Mouse (Mus musculus): ENCODE results near the gene Sspn. TPM values are rescaled to one million over a fixed set of nuclear protein-coding genes. Genes with fewer than 3 reads are reported as not detected.

Sspn gene
- polyA plus RNA-seq, 1 experiment from 2014 or later, result 7.9 TPM

DNA sequence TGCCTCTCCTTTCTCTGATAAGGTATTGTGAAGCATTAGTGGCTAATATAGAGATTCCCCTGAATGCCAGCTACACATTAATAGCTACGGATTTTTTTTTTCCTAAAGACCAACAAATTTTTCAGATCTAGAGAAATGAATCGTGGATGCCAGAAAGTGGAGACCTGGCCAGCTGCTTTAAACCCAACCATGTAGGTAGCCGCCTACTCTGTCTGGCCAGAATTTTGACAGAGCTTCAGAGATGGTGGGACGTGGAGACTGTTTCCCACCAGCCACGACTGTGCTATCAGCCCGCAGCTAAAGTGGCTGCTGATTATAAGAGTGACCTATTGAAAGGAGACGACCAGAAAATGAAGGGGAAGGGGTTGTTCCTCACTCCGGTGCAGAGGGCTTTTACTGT lies 36.3 kb downstream of the Sspn start:
- Histone ChIP-seq H3K27ac (ENCODE audit: low read depth, low read length) (no peak overlapping the region), H3K9me3 (ENCODE audit: control insufficient read depth, low read length) (peaks cover 3% of the 10 kb centered on the region; the same call in 1 of the 2 replicates), H3K36me3 (ENCODE audit: control insufficient read depth, insufficient read depth, low read length) (no peaks in the 10 kb centered on the region), H3K9ac (ENCODE audit: low read depth, low read length) (no peak overlapping the region), H3K27me3 (ENCODE audit: control insufficient read depth, insufficient read depth, low read length) (no peaks in the 10 kb centered on the region), H3K4me1 (ENCODE audit: control insufficient read depth, insufficient read depth, low read length) (no peaks in the 10 kb centered on the region), H3K4me2 (replicated peaks; ENCODE audit: low read depth, low read length) (no peak overlapping the region), H3K4me3 (ENCODE audit: low read length) (no peak overlapping the region)
- WGBS, result 78% methylated on average over 8 of the region's 8 CpGs
- no peak for ATAC-seq (ENCODE audit: low FRiP score, low TSS enrichment)

DNA sequence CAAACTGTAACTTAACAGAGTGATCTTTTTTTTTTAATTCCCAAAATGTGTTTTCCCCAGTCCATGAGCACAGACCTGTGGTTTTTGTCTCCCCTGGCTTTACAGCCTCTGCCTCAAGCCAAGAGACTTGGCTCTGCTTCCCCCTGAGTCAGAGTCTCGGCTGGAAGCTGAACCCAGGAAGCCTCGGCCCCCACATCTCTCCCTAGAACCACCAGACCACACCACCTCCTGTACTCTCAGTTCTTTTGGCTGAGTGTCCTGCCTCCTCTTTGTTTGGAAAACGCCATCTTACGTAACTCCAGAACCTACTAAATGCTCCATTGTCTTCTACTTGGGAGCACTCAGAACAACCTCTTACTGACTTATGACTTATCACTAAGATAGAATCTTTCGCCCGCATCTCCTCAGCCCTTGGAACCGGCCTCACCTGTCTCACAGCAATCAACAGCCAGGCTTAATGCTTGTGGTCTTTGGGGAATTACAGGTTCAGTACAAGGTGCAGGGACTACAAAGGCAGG lies 36.9 kb downstream of the Sspn start:
- ATAC-seq (ENCODE audit: low FRiP score, low TSS enrichment), result no peak
- 58% methylated on average over 7 of the region's 7 CpGs for WGBS
- peak overlapping the region; percentile 24; the same call in 1 of the 2 replicates for H3K27ac ChIP-seq (ENCODE audit: low read depth, low read length)

DNA sequence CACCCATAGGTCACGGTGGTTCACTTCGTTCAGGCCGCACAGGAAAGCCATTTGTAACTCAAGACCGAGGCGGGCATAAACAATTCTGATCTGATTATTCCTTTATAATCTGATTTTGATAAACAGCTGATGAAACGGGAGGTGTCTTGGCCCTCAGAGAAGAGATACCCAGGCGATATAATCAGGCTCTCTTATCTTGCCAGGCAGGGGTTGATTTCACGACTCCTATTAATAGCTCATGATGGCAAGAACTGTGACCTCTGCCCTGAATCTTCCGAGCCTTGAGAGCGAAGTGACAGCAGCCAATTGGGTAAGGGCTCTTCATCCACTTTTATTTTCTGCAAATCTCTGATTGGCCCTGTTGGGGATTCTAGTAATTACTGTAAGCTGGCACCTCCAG lies 37.4 kb downstream of the Sspn start:
- Histone ChIP-seq H3K27me3 (ENCODE audit: control insufficient read depth, insufficient read depth, low read length) (no peaks in the 10 kb centered on the region), H3K4me2 (replicated peaks; ENCODE audit: low read depth, low read length) (no peak overlapping the region), H3K9ac (ENCODE audit: low read depth, low read length) (no peak overlapping the region), H3K27ac (ENCODE audit: low read depth, low read length) (no peak overlapping the region; the same call in 1 of the 2 replicates), H3K4me1 (ENCODE audit: control insufficient read depth, insufficient read depth, low read length) (no peaks in the 10 kb centered on the region), H3K4me3 (ENCODE audit: low read length) (no peak overlapping the region), H3K9me3 (ENCODE audit: control insufficient read depth, low read length) (peaks cover 3% of the 10 kb centered on the region; the same call in 1 of the 2 replicates), H3K36me3 (ENCODE audit: control insufficient read depth, insufficient read depth, low read length) (no peaks in the 10 kb centered on the region)
- 43% methylated on average over 10 of the region's 10 CpGs for WGBS
- ATAC-seq (ENCODE audit: low FRiP score, low TSS enrichment), result no peak

More for the DNA sequence above, 36.9 kb downstream of the Sspn start:
- no peaks in the 10 kb centered on the region for H3K27me3 ChIP-seq (ENCODE audit: control insufficient read depth, insufficient read depth, low read length)
- no peak overlapping the region for H3K4me2 ChIP-seq (replicated peaks; ENCODE audit: low read depth, low read length)
- no peaks in the 10 kb centered on the region for H3K4me1 ChIP-seq (ENCODE audit: control insufficient read depth, insufficient read depth, low read length)
- H3K36me3 ChIP-seq (ENCODE audit: control insufficient read depth, insufficient read depth, low read length), result no peaks in the 10 kb centered on the region
- H3K9me3 ChIP-seq (ENCODE audit: control insufficient read depth, low read length), result peaks cover 3% of the 10 kb centered on the region; the same call in 1 of the 2 replicates
- H3K9ac ChIP-seq (ENCODE audit: low read depth, low read length), result no peak overlapping the region
- H3K4me3 ChIP-seq (ENCODE audit: low read length), result no peak overlapping the region

DNA sequence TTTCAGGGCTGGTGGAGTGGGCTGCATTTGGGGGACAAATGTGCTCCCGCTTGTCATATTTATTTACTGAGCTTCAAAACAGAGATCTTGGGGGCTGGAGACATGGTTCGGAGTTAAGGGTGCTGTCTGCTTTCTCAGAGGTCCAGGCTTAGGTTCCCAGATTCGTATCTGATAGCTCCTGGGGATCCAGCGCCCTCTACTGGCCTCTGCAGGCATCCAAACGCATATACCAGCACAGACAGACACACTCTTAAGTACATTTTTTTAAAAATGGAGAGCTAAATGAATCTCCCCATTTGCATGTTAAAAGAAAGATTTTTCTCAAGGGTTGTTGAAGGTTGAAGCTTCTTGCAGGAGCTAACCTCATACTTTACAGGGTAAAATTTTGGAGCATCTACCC lies 38.1 kb downstream of the Sspn start:
- H3K4me2 ChIP-seq (replicated peaks; ENCODE audit: low read depth, low read length), result no peak overlapping the region
- WGBS, result 81% methylated on average over 5 of the region's 5 CpGs

DNA sequence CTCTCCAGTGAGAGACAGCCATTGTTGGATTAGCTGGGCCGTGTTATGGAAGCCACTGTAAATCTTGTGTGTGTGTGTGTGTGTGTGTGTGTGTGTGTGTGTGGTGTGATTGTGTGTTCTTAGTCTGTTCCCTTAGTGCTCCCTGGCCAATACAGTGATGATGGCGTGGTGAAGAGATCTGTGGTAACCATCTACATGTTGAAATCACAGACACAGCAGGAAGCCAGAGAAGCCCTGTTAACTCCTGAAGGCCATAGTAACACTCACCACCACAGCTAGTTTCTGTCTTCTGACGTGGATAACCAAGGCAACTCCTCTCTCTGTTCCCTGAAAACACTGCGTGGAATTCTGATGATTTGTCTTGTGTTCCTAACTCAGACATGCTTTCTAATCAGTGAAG lies 40.7 kb downstream of the Sspn start:
- WGBS, result 92% methylated on average over 4 of the region's 4 CpGs
- Histone ChIP-seq H3K4me3 (ENCODE audit: low read length) (no peak overlapping the region), H3K4me2 (replicated peaks; ENCODE audit: low read depth, low read length) (no peak overlapping the region), H3K36me3 (ENCODE audit: control insufficient read depth, insufficient read depth, low read length) (no peaks in the 10 kb centered on the region), H3K27ac (ENCODE audit: low read depth, low read length) (no peak overlapping the region), H3K27me3 (ENCODE audit: control insufficient read depth, insufficient read depth, low read length) (no peaks in the 10 kb centered on the region), H3K9ac (ENCODE audit: low read depth, low read length) (no peak overlapping the region), H3K9me3 (ENCODE audit: control insufficient read depth, low read length) (peaks cover 3% of the 10 kb centered on the region; the same call in 1 of the 2 replicates), H3K4me1 (ENCODE audit: control insufficient read depth, insufficient read depth, low read length) (no peaks in the 10 kb centered on the region)
- ATAC-seq (ENCODE audit: low FRiP score, low TSS enrichment), result no peak

More for the DNA sequence above, 38.1 kb downstream of the Sspn start:
- Histone ChIP-seq H3K27me3 (ENCODE audit: control insufficient read depth, insufficient read depth, low read length) (no peaks in the 10 kb centered on the region), H3K9me3 (ENCODE audit: control insufficient read depth, low read length) (peaks cover 3% of the 10 kb centered on the region; the same call in 1 of the 2 replicates), H3K27ac (ENCODE audit: low read depth, low read length) (no peak overlapping the region), H3K4me3 (ENCODE audit: low read length) (no peak overlapping the region), H3K9ac (ENCODE audit: low read depth, low read length) (no peak overlapping the region), H3K36me3 (ENCODE audit: control insufficient read depth, insufficient read depth, low read length) (no peaks in the 10 kb centered on the region), H3K4me1 (ENCODE audit: control insufficient read depth, insufficient read depth, low read length) (no peaks in the 10 kb centered on the region)
- no peak for ATAC-seq (ENCODE audit: low FRiP score, low TSS enrichment)

DNA sequence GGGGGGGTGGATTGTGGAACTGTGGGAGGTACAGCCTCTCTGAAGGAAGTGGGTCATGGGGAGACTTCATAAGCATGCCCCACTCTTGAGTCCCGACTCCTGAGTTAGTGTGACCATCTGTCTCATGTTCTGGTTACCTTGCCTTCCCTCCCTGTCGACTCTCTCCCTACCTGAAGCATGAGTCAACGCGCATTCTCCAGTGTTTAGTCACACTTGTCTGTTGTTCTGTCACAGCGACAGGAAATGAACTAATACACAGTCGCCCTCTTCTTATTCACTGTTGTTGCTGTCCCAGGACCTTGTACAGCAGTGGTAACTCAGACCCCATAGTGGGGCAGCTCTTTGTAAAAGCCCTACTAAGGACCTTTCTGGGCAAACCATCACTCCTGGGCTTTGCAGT lies 41.4 kb downstream of the Sspn start:
- no peak overlapping the region for H3K27ac ChIP-seq (ENCODE audit: low read depth, low read length)
- H3K9me3 ChIP-seq (ENCODE audit: control insufficient read depth, low read length), result peaks cover 3% of the 10 kb centered on the region; the same call in 1 of the 2 replicates
- no peaks in the 10 kb centered on the region for H3K4me1 ChIP-seq (ENCODE audit: control insufficient read depth, insufficient read depth, low read length)
- no peaks in the 10 kb centered on the region for H3K36me3 ChIP-seq (ENCODE audit: control insufficient read depth, insufficient read depth, low read length)
- ATAC-seq (ENCODE audit: low FRiP score, low TSS enrichment), result no peak
- WGBS, result 72% methylated on average over 6 of the region's 6 CpGs
- H3K27me3 ChIP-seq (ENCODE audit: control insufficient read depth, insufficient read depth, low read length), result no peaks in the 10 kb centered on the region
- no peak overlapping the region for H3K4me2 ChIP-seq (replicated peaks; ENCODE audit: low read depth, low read length)
- H3K9ac ChIP-seq (ENCODE audit: low read depth, low read length), result no peak overlapping the region
- H3K4me3 ChIP-seq (ENCODE audit: low read length), result no peak overlapping the region

DNA sequence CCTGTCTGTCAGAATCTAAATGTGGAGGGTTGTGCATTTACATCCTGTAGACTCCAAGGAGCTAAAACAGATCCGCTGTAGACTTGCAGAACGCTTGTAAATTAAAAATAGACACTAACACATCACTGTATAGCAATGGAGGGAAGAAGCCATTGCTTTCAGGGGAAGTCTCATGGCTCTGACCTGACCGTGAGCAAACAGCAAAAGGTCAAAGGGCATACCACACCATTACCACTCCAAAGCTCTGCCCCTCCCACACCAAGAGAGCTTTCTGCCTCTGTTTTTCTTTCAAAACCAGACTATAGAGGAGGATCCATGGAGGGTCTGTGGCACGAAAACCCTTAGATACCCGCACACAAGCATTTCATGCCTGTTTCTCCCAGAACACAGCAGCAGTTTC lies 41.9 kb downstream of the Sspn start:
- Histone ChIP-seq H3K9me3 (ENCODE audit: control insufficient read depth, low read length) (peaks cover 3% of the 10 kb centered on the region; the same call in 1 of the 2 replicates), H3K4me3 (ENCODE audit: low read length) (no peak overlapping the region), H3K9ac (ENCODE audit: low read depth, low read length) (no peak overlapping the region), H3K27me3 (ENCODE audit: control insufficient read depth, insufficient read depth, low read length) (no peaks in the 10 kb centered on the region), H3K36me3 (ENCODE audit: control insufficient read depth, insufficient read depth, low read length) (no peaks in the 10 kb centered on the region), H3K4me2 (replicated peaks; ENCODE audit: low read depth, low read length) (no peak overlapping the region), H3K27ac (ENCODE audit: low read depth, low read length) (no peak overlapping the region), H3K4me1 (ENCODE audit: control insufficient read depth, insufficient read depth, low read length) (no peaks in the 10 kb centered on the region)
- WGBS, result 26% methylated on average over 5 of the region's 5 CpGs
- no peak for ATAC-seq (ENCODE audit: low FRiP score, low TSS enrichment)

DNA sequence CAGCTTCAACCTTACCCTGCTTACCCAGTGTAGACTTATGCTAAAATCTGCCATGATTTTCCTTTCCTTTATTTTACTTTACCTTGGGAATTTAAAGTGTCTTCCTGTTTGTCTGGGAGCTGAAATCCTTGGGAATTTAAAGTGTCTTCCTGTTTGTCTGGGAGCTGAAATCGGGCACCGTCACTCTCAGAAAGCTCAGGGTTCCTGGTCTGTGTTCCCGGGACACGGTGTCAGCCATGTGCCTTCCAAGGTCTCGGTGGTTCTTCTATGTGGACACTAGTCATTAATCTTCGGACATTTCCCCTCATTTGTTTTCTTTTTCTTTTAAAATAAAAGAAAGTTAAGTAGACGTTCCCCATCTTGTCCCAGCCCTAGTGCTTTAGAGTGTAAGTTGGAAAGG lies 43.3 kb downstream of the Sspn start:
- WGBS, result 23% methylated on average over 7 of the region's 7 CpGs
- ATAC-seq (ENCODE audit: low FRiP score, low TSS enrichment), result no peak
- no peaks in the 10 kb centered on the region for H3K36me3 ChIP-seq (ENCODE audit: control insufficient read depth, insufficient read depth, low read length)
- no peak overlapping the region for H3K4me2 ChIP-seq (replicated peaks; ENCODE audit: low read depth, low read length)
- peaks cover under 1% of the 10 kb centered on the region; the same call in 1 of the 2 replicates for H3K9me3 ChIP-seq (ENCODE audit: control insufficient read depth, low read length)
- H3K4me1 ChIP-seq (ENCODE audit: control insufficient read depth, insufficient read depth, low read length), result no peaks in the 10 kb centered on the region
- H3K27me3 ChIP-seq (ENCODE audit: control insufficient read depth, insufficient read depth, low read length), result no peaks in the 10 kb centered on the region
- no peak overlapping the region for H3K4me3 ChIP-seq (ENCODE audit: low read length)
- H3K27ac ChIP-seq (ENCODE audit: low read depth, low read length), result no peak overlapping the region
- H3K9ac ChIP-seq (ENCODE audit: low read depth, low read length), result no peak overlapping the region

DNA sequence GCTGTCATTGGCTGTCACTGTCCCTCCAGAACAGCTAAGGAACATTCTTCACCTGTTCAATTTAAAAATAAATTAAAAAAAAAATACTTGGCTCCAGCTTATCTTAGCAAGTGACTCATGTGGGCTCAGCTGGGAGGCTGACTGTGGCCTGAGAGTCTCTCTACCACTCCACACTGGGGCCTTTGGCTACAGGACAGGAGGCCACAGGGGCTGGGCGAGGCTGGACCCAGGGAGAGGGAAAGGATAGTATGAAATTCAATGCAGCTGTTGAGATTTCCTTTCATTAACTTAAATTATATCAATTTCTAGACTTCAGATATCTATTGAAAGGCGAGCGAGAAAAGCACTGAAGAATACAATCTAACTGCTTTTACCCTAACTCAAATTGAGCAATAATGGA lies 45.9 kb downstream of the Sspn start:
- WGBS, result 91% methylated on average over 3 of the region's 3 CpGs
- no peak overlapping the region for H3K9ac ChIP-seq (ENCODE audit: low read depth, low read length)
- no peak for ATAC-seq (ENCODE audit: low FRiP score, low TSS enrichment)

More for the DNA sequence above, 45.9 kb downstream of the Sspn start:
- H3K4me1 ChIP-seq (ENCODE audit: control insufficient read depth, insufficient read depth, low read length), result no peaks in the 10 kb centered on the region
- H3K27ac ChIP-seq (ENCODE audit: low read depth, low read length), result no peak overlapping the region
- no peak overlapping the region for H3K4me2 ChIP-seq (replicated peaks; ENCODE audit: low read depth, low read length)
- H3K27me3 ChIP-seq (ENCODE audit: control insufficient read depth, insufficient read depth, low read length), result no peaks in the 10 kb centered on the region
- H3K4me3 ChIP-seq (ENCODE audit: low read length), result no peak overlapping the region
- H3K36me3 ChIP-seq (ENCODE audit: control insufficient read depth, insufficient read depth, low read length), result no peaks in the 10 kb centered on the region
- no peaks in the 10 kb centered on the region for H3K9me3 ChIP-seq (ENCODE audit: control insufficient read depth, low read length)

Data from kidney, embryonic 14.5 days (tissue).